Mouse (Mus musculus) hindbrain, postnatal 0 days (tissue): ENCODE results near the gene Arl10. TPM values are rescaled to one million over a fixed set of nuclear protein-coding genes. Genes with fewer than 3 reads are reported as not detected.
A peak's percentile ranks its signal among the peaks of the same experiment; 100 is the strongest.

Experiments
- ATAC-seq: fragments of 200-750 bp; cut with Nextera tagmentation; 2 replicates; pipeline ENCODE4 v1.8.0; 2017; ENCODE audit warnings: mild to moderate bottlenecking, moderate TSS enrichment, moderate library complexity
- DNase-seq: peaks from one replicate; pipeline ENCODE4 v3.0.0-alpha.2; 2015; ENCODE audit warnings: low spot score
- H3K27ac ChIP-seq: fragments of 300-500 bp; sonication (generic); 2 replicates; pipeline ENCODE4 v1.5.1; 2014; ENCODE audit warnings: mild to moderate bottlenecking
- H3K27me3 ChIP-seq: fragments of 300-500 bp; sonication (generic); 2 replicates; pipeline ENCODE4 v1.6.1; 2014; ENCODE audit warnings: low read length, mixed read lengths; ENCODE audit not compliant: insufficient read depth
- H3K36me3 ChIP-seq: fragments of 300-500 bp; sonication (generic); 2 replicates; pipeline ENCODE4 v1.6.1; 2014; ENCODE audit warnings: low read length, mixed read lengths; ENCODE audit not compliant: insufficient read depth
- H3K4me1 ChIP-seq: fragments of 300-500 bp; sonication (generic); 2 replicates; pipeline ENCODE4 v1.6.1; 2014; ENCODE audit warnings: antibody characterized with exemption, low read length, mixed read lengths; ENCODE audit not compliant: insufficient read depth
- H3K4me2 ChIP-seq: fragments of 300-500 bp; sonication (generic); 2 replicates; pipeline ENCODE4 v1.6.1; 2014; ENCODE audit warnings: low read depth, mild to moderate bottlenecking, low read length, moderate library complexity, mixed read lengths
- H3K4me3 ChIP-seq: fragments of 300-500 bp; sonication (generic); 2 replicates; pipeline ENCODE4 v1.5.1; 2014; ENCODE audit warnings: low read length
- H3K9ac ChIP-seq: fragments of 300-500 bp; sonication (generic); replicated peaks from 2 replicates; pipeline ENCODE4 v1.6.1; 2014; ENCODE audit warnings: mild to moderate bottlenecking, low read length, moderate library complexity, mixed read lengths
- H3K9me3 ChIP-seq: fragments of 300-500 bp; sonication (generic); 2 replicates; pipeline ENCODE4 v1.6.1; 2016; ENCODE audit warnings: low read length, mixed read lengths
- CTCF ChIP-seq: IDR thresholded peaks from 2 replicates; pipeline ENCODE4 v1.5.1; 2016; ENCODE audit warnings: antibody characterized with exemption, control low read depth, low read depth
- WGBS: fragments of 180-500 bp; shearing (Covaris S2); extraction: QIAGEN DNeasy Blood & Tissue Kit; methylation state at CpG from one replicate; pipeline ENCODE4 v1.1.7; 2014; 5-methylcytosine and 5-hydroxymethylcytosine counted together
- polyA plus RNA-seq: library from polyadenylated mRNA; unstranded; fragments of >200 nt; fragmentation: Nextera tagmentation; extraction: Ambion mirVana; gene quantifications from 2 replicates; pipeline ENCODE4 v1.2.1, GENCODE M21; 2015
- total RNA-seq: library from RNA; depleted of rRNA; stranded (reverse); fragments of >200 nt; gene quantifications from 2 replicates; pipeline ENCODE4 v1.2.3, GENCODE M21; 2014

Gene Arl10
- total and polyA plus RNA-seq, 2 experiments from 2014 or later, result 69.7 to 159 TPM

DNA sequence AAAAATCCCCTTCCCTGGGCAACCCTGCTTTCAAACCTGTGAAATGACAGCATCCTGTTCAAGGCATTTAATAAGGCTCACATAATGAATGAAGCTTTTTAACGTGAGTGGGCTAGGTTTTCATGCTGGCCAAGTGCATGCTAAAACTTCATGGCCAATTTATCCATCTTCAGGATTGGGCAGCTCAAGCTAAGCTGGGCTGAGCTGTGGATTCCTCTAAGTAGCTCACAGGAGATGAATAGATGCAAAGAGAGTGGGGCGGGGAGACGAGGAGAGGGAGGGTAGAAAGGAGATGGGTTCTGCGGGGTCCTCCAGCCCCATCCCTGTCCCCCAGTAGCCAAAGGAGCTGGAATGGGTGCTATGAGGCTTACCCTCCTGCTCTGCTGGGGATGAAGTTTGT is 29.4 kb downstream of the Arl10 start:
- no peak for ATAC-seq
- no peak for TF ChIP-seq CTCF
- peaks cover 13% of the 10 kb centered on the region for H3K4me1 ChIP-seq
- 52% methylated on average over 4 of the region's 4 CpGs for WGBS
- no peak overlapping the region for H3K9ac ChIP-seq
- no peak overlapping the region for H3K27ac ChIP-seq
- no peaks in the 10 kb centered on the region for H3K9me3 ChIP-seq
- peaks cover 20% of the 10 kb centered on the region; the same call in 1 of the 2 replicates for H3K36me3 ChIP-seq
- no peak for DNase-seq
- H3K4me3 ChIP-seq, result no peak overlapping the region
- H3K4me2 ChIP-seq, result no peak overlapping the region
- H3K27me3 ChIP-seq, result no peaks in the 10 kb centered on the region

DNA sequence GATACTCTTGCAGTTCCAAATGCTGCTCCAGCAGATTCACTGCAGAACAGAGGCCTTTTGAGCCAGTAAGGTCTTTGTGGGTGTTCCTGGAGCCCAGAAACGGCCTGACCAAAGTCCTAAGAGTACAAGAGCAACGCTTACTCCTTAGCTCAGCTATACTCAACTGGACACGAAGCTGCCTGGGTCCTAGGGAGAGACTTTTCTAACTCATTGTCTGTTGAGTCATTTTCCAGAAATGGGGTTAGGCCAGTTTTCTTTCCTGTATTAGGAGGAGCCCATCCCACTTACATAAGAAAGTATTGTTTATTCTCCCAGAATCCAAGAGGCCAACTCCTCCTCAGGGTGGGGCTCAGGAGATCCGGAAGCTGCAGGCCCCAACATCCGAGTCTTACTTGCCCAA is 30.6 kb downstream of the Arl10 start:
- TF ChIP-seq CTCF, result no peak
- 78% methylated on average over 5 of the region's 5 CpGs for WGBS
- ATAC-seq (no peak), DNase-seq (no peak)
- H3K36me3 ChIP-seq, result peaks cover 20% of the 10 kb centered on the region; the same call in 1 of the 2 replicates
- H3K9me3 ChIP-seq, result no peaks in the 10 kb centered on the region
- no peak overlapping the region for H3K4me2 ChIP-seq
- peaks cover 20% of the 10 kb centered on the region for H3K4me1 ChIP-seq
- no peak overlapping the region for H3K4me3 ChIP-seq
- no peak overlapping the region for H3K27ac ChIP-seq
- no peaks in the 10 kb centered on the region for H3K27me3 ChIP-seq
- H3K9ac ChIP-seq, result no peak overlapping the region

DNA sequence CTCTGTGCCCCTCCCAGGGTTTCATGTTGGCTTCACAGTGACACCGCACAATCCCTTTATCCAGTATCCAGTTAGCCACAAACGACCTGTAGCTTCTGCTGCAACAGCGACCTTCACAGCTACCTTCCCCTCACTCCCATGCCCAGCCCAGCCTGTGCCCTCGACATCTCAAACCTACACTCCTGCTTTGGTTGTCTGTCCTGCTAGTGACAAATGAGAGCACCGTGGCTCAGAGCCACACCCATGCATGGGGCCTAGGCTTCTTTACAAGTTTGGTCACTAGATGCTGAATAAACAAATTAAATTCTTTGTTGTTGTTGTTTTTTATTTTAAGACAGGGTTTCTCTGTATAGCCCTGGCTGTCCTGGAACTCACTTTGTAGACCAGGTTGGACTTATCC is 32.4 kb downstream of the Arl10 start:
- no peak for ATAC-seq
- Histone ChIP-seq H3K4me2 (no peak overlapping the region), H3K27me3 (no peaks in the 10 kb centered on the region), H3K9me3 (no peaks in the 10 kb centered on the region), H3K36me3 (0 out of 2 replicates have a peak, but pooled peaks cover 13% of the 10 kb centered on the region), H3K27ac (no peak overlapping the region), H3K4me3 (no peak overlapping the region), H3K9ac (no peak overlapping the region), H3K4me1 (peaks cover 20% of the 10 kb centered on the region)
- TF ChIP-seq CTCF, result no peak
- WGBS, result 72% methylated on average over 5 of the region's 5 CpGs
- no peak for DNase-seq

DNA sequence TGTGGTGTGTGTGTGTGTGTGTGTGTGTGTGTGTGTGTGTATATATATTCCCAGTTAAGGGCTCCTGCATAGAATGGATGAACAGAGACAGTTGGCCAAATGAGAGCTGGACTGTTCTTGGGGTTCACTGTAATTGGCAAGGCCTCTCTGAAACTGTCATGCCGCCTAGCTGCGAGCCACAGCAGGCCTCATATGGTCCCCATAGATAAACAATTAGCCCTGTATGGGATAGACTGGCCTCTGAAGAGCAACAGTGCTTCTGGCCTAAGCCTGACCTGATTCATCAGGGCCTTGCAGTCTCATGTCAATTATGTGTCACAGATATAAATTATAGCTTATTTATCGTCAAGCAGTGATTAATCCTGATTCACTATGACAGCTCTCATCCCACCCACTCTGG is 33.2 kb downstream of the Arl10 start:
- Histone ChIP-seq H3K4me3 (0 out of 2 replicates have a peak overlapping the region, but pooled peaks have one; percentile 19), H3K4me2 (peak overlapping the region; percentile 74), H3K36me3 (0 out of 2 replicates have a peak, but pooled peaks cover 13% of the 10 kb centered on the region), H3K9me3 (no peaks in the 10 kb centered on the region), H3K27me3 (no peaks in the 10 kb centered on the region), H3K4me1 (peaks cover 20% of the 10 kb centered on the region), H3K9ac (no peak overlapping the region), H3K27ac (no peak overlapping the region)
- 45% methylated on average over 3 of the region's 3 CpGs for WGBS
- ATAC-seq (no peak), DNase-seq (no peak)
- TF ChIP-seq CTCF, result no peak

DNA sequence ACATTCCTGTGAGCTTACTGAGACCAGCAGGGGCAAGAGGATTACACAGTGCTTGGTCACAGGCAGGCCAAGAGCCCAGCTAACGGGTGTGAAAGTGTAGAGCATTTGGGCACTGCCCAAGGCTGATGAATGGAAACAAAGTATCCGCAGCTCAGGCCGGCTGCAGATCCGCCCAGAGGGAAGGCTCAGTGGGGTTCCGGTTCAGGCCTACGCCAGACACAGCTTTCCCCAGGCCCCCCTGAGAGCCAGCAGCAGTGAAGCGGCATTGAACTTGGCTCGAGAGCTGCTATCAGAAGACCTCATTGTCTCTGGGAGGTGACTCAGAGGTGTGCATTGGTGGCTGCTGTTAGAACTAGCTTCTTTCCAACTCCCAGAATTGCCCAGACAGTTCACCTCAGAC is 33.9 kb downstream of the Arl10 start:
- Histone ChIP-seq H3K4me2 (peak overlapping the region; percentile 74), H3K4me1 (peaks cover 20% of the 10 kb centered on the region), H3K36me3 (0 out of 2 replicates have a peak, but pooled peaks cover 9% of the 10 kb centered on the region), H3K9me3 (no peaks in the 10 kb centered on the region), H3K27me3 (no peaks in the 10 kb centered on the region), H3K4me3 (peak overlapping the region; percentile 19), H3K27ac (peak overlapping the region; percentile 46), H3K9ac (peak overlapping the region; percentile 44)
- 6% methylated on average over 8 of the region's 8 CpGs for WGBS
- no peak for TF ChIP-seq CTCF
- ATAC-seq (peak; percentile 41; the same call in 1 of the 2 replicates), DNase-seq (peak; percentile 61)

DNA sequence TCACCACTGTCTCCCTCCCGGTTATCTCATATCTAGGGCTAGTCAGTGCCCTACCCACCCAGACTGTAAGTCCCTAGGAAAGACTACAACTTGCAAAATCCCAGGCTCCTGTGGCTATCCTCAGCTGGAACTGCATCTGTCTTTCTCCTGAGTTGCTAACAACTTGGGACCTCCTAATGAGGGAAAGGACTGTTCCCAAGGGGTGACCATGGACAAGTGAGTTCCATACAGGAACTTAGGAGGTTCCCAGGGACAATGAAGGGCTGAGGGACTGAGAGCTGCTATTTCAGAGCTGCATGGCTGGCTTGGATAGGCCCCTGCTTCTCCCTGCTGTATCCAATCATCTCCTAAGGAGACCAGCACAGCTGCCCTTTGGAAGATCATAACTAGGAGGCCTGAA is 34.5 kb downstream of the Arl10 start:
- H3K9me3 ChIP-seq, result no peaks in the 10 kb centered on the region
- 8% methylated on average over 1 of the region's 1 CpGs for WGBS
- peak overlapping the region; percentile 19 for H3K4me3 ChIP-seq
- DNase-seq (no peak), ATAC-seq (no peak)
- H3K27ac ChIP-seq, result peak overlapping the region; percentile 46; the same call in 1 of the 2 replicates
- no peak for TF ChIP-seq CTCF
- H3K36me3 ChIP-seq, result 0 out of 2 replicates have a peak, but pooled peaks cover 9% of the 10 kb centered on the region
- H3K27me3 ChIP-seq, result no peaks in the 10 kb centered on the region
- peaks cover 20% of the 10 kb centered on the region for H3K4me1 ChIP-seq
- peak overlapping the region; percentile 74 for H3K4me2 ChIP-seq
- H3K9ac ChIP-seq, result peak overlapping the region; percentile 44

DNA sequence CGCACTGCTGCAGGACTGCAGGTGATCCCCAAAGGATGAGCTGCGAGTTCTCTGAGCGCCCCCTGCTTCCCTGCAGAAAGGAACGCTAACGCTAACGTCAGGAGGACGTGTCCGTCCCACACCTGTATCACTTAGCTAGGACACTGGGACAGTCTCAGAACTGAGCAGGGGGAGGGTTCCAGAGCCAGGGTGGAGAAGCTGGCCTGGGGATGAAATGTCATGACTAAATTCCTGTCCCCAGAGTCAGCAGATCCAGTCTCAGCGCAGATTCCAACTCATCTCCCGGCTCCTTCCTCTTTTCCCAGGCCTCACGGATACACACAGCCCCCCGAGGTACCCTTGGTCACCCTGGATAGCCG is 35.8 kb downstream of the Arl10 start:
- peak; percentile 28 for ATAC-seq
- 9% methylated on average over 13 of the region's 13 CpGs for whole genome bisulfite sequencing

More for the DNA sequence above, 35.8 kb downstream of the Arl10 start:
- 0 out of 2 replicates have a peak, but pooled peaks cover 6% of the 10 kb centered on the region for H3K36me3 ChIP-seq
- no peaks in the 10 kb centered on the region for H3K9me3 ChIP-seq
- peak; percentile 33 for DNase-seq
- no peaks in the 10 kb centered on the region for H3K27me3 ChIP-seq
- peak overlapping the region; percentile 77 for H3K4me3 ChIP-seq
- peaks cover 20% of the 10 kb centered on the region for H3K4me1 ChIP-seq
- TF ChIP-seq CTCF, result peak; percentile 20; the same call in 1 of the 2 replicates
- H3K27ac ChIP-seq, result peak overlapping the region; percentile 86
- peak overlapping the region; percentile 89 for H3K9ac ChIP-seq
- H3K4me2 ChIP-seq, result peak overlapping the region; percentile 74
